Mouse (Mus musculus): ENCODE measurements around the gene Rcan2. TPM values are rescaled to one million over a fixed set of nuclear protein-coding genes. Genes with fewer than 3 reads are reported as not detected.

Gene Rcan2
- polyA plus RNA-seq, 1 experiment from 2014 or later, result 8.4 TPM

GRCm38 (mm10) chr17:43886262-43886661, 85.1 kb downstream of the Rcan2 start:
- Histone ChIP-seq H3K4me2 (ENCODE audit: low read depth, low read length) (no peak overlapping the region), H3K9me3 (ENCODE audit: control insufficient read depth, low read length) (no peaks in the 10 kb centered on the region), H3K9ac (ENCODE audit: low read depth, low read length) (no peak overlapping the region), H3K36me3 (ENCODE audit: control insufficient read depth, insufficient read depth, low read length) (no peaks in the 10 kb centered on the region), H3K4me1 (ENCODE audit: control insufficient read depth, insufficient read depth, low read length) (peaks cover 8% of the 10 kb centered on the region; the same call in 1 of the 2 replicates), H3K4me3 (ENCODE audit: low read depth, low read length) (no peak overlapping the region), H3K27ac (replicated peaks; ENCODE audit: low read depth, low read length) (no peak overlapping the region), H3K27me3 (replicated peaks; ENCODE audit: control insufficient read depth, insufficient read depth, low read length) (no peaks in the 10 kb centered on the region)
- DNase-seq (ENCODE audit: low spot score), result no peak
- WGBS, result 70% methylated on average over 7 of the region's 7 CpGs
- ATAC-seq (ENCODE audit: low read depth), result no peak

GRCm38 (mm10) chr17:43887931-43888330, 86.8 kb downstream of the Rcan2 start:
- Histone ChIP-seq H3K9me3 (ENCODE audit: control insufficient read depth, low read length) (no peaks in the 10 kb centered on the region), H3K36me3 (ENCODE audit: control insufficient read depth, insufficient read depth, low read length) (no peaks in the 10 kb centered on the region), H3K4me2 (ENCODE audit: low read depth, low read length) (no peak overlapping the region), H3K4me1 (ENCODE audit: control insufficient read depth, insufficient read depth, low read length) (peaks cover 8% of the 10 kb centered on the region; the same call in 1 of the 2 replicates), H3K27me3 (replicated peaks; ENCODE audit: control insufficient read depth, insufficient read depth, low read length) (no peaks in the 10 kb centered on the region), H3K9ac (ENCODE audit: low read depth, low read length) (no peak overlapping the region), H3K27ac (replicated peaks; ENCODE audit: low read depth, low read length) (no peak overlapping the region), H3K4me3 (ENCODE audit: low read depth, low read length) (no peak overlapping the region)
- DNase-seq (ENCODE audit: low spot score) (no peak), ATAC-seq (ENCODE audit: low read depth) (no peak)
- WGBS, result 62% methylated on average over 7 of the region's 7 CpGs

DNA sequence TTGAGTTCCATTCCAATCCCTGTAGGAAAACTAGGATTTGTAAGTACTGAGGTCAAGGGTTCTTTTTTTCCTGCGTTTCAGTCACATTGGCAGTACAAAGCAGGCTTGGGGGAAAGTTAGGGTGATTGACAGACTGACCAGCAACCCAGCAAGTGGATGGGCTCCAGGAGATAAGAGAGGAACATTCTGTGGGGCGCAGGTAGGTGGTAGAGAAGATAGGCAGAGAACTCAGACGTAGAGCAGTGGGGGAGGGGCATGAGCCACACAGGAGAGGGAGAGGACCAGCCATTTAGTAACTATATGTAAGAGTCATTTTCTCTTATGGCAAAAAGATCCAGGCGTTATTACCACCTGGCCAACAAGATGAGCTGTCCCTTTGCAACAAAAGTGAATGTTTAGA, 96.2 kb downstream of the Rcan2 start:
- Histone ChIP-seq H3K4me1 (ENCODE audit: control insufficient read depth, insufficient read depth, low read length) (no peaks in the 10 kb centered on the region), H3K4me2 (ENCODE audit: low read depth, low read length) (no peak overlapping the region), H3K27ac (replicated peaks; ENCODE audit: low read depth, low read length) (no peak overlapping the region), H3K27me3 (replicated peaks; ENCODE audit: control insufficient read depth, insufficient read depth, low read length) (no peaks in the 10 kb centered on the region), H3K36me3 (ENCODE audit: control insufficient read depth, insufficient read depth, low read length) (no peaks in the 10 kb centered on the region), H3K9ac (ENCODE audit: low read depth, low read length) (no peak overlapping the region), H3K9me3 (ENCODE audit: control insufficient read depth, low read length) (0 out of 2 replicates have a peak, but pooled peaks cover 3% of the 10 kb centered on the region), H3K4me3 (ENCODE audit: low read depth, low read length) (no peak overlapping the region)
- ATAC-seq (ENCODE audit: low read depth) (no peak), DNase-seq (ENCODE audit: low spot score) (no peak)
- WGBS, result 80% methylated on average over 4 of the region's 4 CpGs

GRCm38 (mm10) chr17:43899405-43900092, 98.4 kb downstream of the Rcan2 start:
- Histone ChIP-seq H3K4me2 (ENCODE audit: low read depth, low read length) (no peak overlapping the region), H3K9ac (ENCODE audit: low read depth, low read length) (no peak overlapping the region), H3K36me3 (ENCODE audit: control insufficient read depth, insufficient read depth, low read length) (no peaks in the 10 kb centered on the region), H3K4me1 (ENCODE audit: control insufficient read depth, insufficient read depth, low read length) (no peaks in the 10 kb centered on the region; the same call in 1 of the 2 replicates), H3K27ac (replicated peaks; ENCODE audit: low read depth, low read length) (no peak overlapping the region), H3K9me3 (ENCODE audit: control insufficient read depth, low read length) (0 out of 2 replicates have a peak, but pooled peaks cover 3% of the 10 kb centered on the region), H3K27me3 (replicated peaks; ENCODE audit: control insufficient read depth, insufficient read depth, low read length) (no peaks in the 10 kb centered on the region), H3K4me3 (ENCODE audit: low read depth, low read length) (no peak overlapping the region)
- WGBS, result 76% methylated on average over 4 of the region's 4 CpGs
- DNase-seq (ENCODE audit: low spot score) (peak; percentile 16), ATAC-seq (ENCODE audit: low read depth) (peak; percentile 41; the same call in 1 of the 2 replicates)

DNA sequence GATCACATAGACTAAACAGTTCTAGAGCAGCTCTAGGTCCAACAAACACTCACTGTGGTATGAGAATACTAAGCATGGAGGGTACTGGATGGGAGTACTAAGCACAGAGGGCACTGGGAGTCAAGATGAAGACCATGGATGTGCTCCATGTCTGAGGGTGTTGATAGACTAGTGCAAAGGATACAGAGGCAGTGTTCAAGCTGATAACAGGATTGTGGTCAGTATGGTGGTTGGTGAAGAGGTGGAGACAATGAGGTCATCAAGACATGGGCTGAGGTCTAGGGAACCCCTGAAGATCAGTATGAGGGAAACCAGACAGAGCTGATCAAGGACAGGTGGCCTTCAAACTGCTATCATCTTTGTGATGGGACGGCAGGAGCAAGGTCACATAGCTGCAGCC, 99.0 kb downstream of the Rcan2 start:
- Histone ChIP-seq H3K4me1 (ENCODE audit: control insufficient read depth, insufficient read depth, low read length) (no peaks in the 10 kb centered on the region; the same call in 1 of the 2 replicates), H3K9ac (ENCODE audit: low read depth, low read length) (no peak overlapping the region), H3K4me2 (ENCODE audit: low read depth, low read length) (no peak overlapping the region), H3K36me3 (ENCODE audit: control insufficient read depth, insufficient read depth, low read length) (no peaks in the 10 kb centered on the region), H3K4me3 (ENCODE audit: low read depth, low read length) (no peak overlapping the region), H3K9me3 (ENCODE audit: control insufficient read depth, low read length) (0 out of 2 replicates have a peak, but pooled peaks cover 3% of the 10 kb centered on the region), H3K27ac (replicated peaks; ENCODE audit: low read depth, low read length) (no peak overlapping the region), H3K27me3 (replicated peaks; ENCODE audit: control insufficient read depth, insufficient read depth, low read length) (no peaks in the 10 kb centered on the region)
- 63% methylated on average over 1 of the region's 1 CpGs for WGBS
- DNase-seq (ENCODE audit: low spot score) (no peak), ATAC-seq (ENCODE audit: low read depth) (no peak)

- Histone ChIP-seq H3K4me2 (ENCODE audit: low read depth, low read length) (no peak overlapping the region), H3K27me3 (replicated peaks; ENCODE audit: control insufficient read depth, insufficient read depth, low read length) (no peaks in the 10 kb centered on the region), H3K27ac (replicated peaks; ENCODE audit: low read depth, low read length) (no peak overlapping the region), H3K4me1 (ENCODE audit: control insufficient read depth, insufficient read depth, low read length) (no peaks in the 10 kb centered on the region; the same call in 1 of the 2 replicates), H3K9ac (ENCODE audit: low read depth, low read length) (no peak overlapping the region), H3K36me3 (ENCODE audit: control insufficient read depth, insufficient read depth, low read length) (no peaks in the 10 kb centered on the region), H3K4me3 (ENCODE audit: low read depth, low read length) (no peak overlapping the region), H3K9me3 (ENCODE audit: control insufficient read depth, low read length) (no peaks in the 10 kb centered on the region)
- 81% methylated on average over 3 of the region's 3 CpGs for WGBS
- DNase-seq (ENCODE audit: low spot score) (no peak), ATAC-seq (ENCODE audit: low read depth) (no peak)
Observed at GRCm38 (mm10) chr17:43901474-43901873, 100.3 kb downstream of the Rcan2 start.

DNA sequence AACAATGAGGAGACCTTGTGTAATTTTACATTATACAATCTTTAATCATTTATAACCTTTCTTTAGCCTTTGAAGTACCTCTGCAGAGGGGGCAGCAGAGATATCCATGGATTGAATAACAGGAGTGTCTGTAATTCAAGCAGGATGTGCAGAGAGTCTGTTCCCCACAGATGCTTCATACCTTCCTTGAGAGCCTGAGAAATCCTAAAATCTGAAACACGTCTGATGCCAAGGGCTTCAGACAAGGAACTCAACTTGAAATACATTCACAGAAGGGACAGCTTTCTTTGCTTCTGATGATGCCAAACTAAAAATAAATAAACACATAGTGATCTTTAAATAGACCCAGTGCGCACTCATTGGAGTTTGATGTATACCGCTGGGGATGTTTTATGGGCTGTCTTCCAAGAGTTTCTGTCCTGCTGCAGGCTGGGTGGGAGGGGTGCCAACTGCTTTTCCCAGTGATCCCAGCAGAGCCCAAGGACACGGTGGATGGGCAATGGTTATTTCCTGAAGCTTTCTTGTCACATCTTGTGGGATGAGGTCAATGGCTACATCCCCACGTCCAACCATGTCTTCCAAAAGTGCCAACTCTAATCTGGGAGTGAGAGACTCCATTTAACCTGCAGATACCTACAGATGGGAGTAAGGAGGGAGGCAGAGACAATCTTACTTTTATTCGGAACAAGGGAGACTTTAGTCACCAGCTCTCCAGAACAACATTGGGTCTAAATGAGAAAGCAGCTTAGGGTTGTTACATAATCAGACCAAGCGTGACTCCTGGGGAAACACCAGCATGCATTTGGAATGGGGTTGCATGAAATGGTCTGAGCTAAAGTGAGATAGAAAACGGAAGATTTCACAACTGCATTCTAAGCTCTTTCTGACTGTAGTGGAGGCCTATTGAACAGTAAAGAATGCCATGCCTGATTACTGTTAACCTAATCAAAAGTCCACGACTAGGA, 102.9 kb downstream of the Rcan2 start:
- Histone ChIP-seq H3K4me2 (ENCODE audit: low read depth, low read length) (no peak overlapping the region), H3K36me3 (ENCODE audit: control insufficient read depth, insufficient read depth, low read length) (no peaks in the 10 kb centered on the region), H3K4me1 (ENCODE audit: control insufficient read depth, insufficient read depth, low read length) (no peaks in the 10 kb centered on the region; the same call in 1 of the 2 replicates), H3K27ac (replicated peaks; ENCODE audit: low read depth, low read length) (no peak overlapping the region), H3K9me3 (ENCODE audit: control insufficient read depth, low read length) (no peaks in the 10 kb centered on the region), H3K9ac (ENCODE audit: low read depth, low read length) (no peak overlapping the region), H3K27me3 (replicated peaks; ENCODE audit: control insufficient read depth, insufficient read depth, low read length) (no peaks in the 10 kb centered on the region), H3K4me3 (ENCODE audit: low read depth, low read length) (no peak overlapping the region)
- 61% methylated on average over 9 of the region's 9 CpGs for WGBS
- ATAC-seq (ENCODE audit: low read depth), result no peak
- peak; percentile 53 for DNase-seq (ENCODE audit: low spot score)

DNA sequence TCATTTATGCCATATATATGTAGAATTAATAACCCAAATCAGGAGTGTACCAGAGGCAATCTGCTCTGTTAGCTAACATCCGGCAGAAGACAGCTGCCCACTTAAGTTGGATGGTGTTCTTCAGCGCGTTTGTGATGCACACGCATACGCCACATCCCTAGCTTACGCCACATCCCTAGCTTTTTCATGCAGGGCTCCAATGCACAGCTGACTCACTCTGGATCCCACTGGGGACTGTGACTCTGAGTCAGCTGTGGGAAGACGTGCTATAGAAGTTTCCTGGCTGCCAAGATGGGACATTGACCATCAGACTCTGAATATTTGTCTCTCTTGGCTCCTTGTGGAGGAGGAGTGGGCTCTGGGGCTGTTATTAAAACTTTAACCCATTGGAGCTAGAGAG, 103.7 kb downstream of the Rcan2 start:
- no peak for ATAC-seq (ENCODE audit: low read depth)
- H3K27ac ChIP-seq (replicated peaks; ENCODE audit: low read depth, low read length), result no peak overlapping the region
- no peak overlapping the region for H3K4me2 ChIP-seq (ENCODE audit: low read depth, low read length)
- WGBS, result 91% methylated on average over 7 of the region's 7 CpGs
- H3K9me3 ChIP-seq (ENCODE audit: control insufficient read depth, low read length), result no peaks in the 10 kb centered on the region
- H3K4me3 ChIP-seq (ENCODE audit: low read depth, low read length), result no peak overlapping the region
- no peaks in the 10 kb centered on the region for H3K27me3 ChIP-seq (replicated peaks; ENCODE audit: control insufficient read depth, insufficient read depth, low read length)
- no peak for DNase-seq (ENCODE audit: low spot score)
- H3K4me1 ChIP-seq (ENCODE audit: control insufficient read depth, insufficient read depth, low read length), result no peaks in the 10 kb centered on the region; the same call in 1 of the 2 replicates
- no peaks in the 10 kb centered on the region for H3K36me3 ChIP-seq (ENCODE audit: control insufficient read depth, insufficient read depth, low read length)
- no peak overlapping the region for H3K9ac ChIP-seq (ENCODE audit: low read depth, low read length)

All from embryonic facial prominence, embryonic 14.5 days (tissue).